Mouse (Mus musculus) kidney, adult 9 months (tissue): Measurements from ENCODE around the gene Gm8922.
"Not testable (repeated sequence)": the region's sequence is repeated elsewhere in the genome, so short reads cannot be mapped to it uniquely, and the experiment has no call there.

Source experiments
- DNase-seq: peaks from one replicate; pipeline ENCODE4 v3.0.0; 2022

Gene Gm8922

DNA sequence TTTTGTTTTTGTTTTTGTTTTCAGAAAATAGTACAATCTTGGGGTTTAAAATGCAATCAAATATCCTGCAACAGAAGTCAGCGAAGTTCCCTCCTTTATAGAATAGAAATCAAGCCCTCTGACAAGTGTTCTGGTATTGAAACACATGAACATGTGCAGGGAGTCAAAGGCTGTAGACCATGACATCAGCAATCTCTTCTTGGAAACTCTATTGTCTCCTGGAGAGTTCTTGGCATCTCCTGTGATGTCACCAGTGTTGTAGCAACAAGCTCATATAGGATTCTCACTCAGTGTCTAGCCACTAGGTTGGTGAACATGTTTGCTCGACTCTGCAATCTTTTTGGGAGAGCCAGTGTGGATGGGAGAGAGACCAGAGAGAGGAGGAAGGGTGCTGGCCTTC is at the start of gene Gm8922:
TSS of gene Gm8922 (plus strand) at position 301 of the 400 bp plus-strand sequence.
- DNase-seq, result not testable (repeated sequence)
